Mouse (Mus musculus): ENCODE data around the gene Chmp5. TPM values are rescaled to one million over a fixed set of nuclear protein-coding genes. Genes with fewer than 3 reads are reported as not detected.
A peak's percentile ranks its signal among the peaks of the same experiment; 100 is the strongest.

Gene Chmp5
- total and polyA plus RNA-seq, 2 experiments: 12.0 to 78.5 TPM

GRCm38 (mm10) chr4:40908261-40908969 is 39.8 kb upstream of the Chmp5 start:
- TF ChIP-seq CTCF (IDR thresholded peaks at IDR 0.05; ENCODE audit: low read depth, low read length): no peak
- no peak for TF ChIP-seq POLR2A (IDR thresholded peaks at IDR 0.05; ENCODE audit: extremely low read depth, insufficient read depth, low read length)
- Histone ChIP-seq H3K9ac (ENCODE audit: low read depth, low read length) (peak overlapping the region; percentile 12; the same call in 1 of the 2 replicates), H3K4me3 (ENCODE audit: insufficient read depth, low read depth, low read length) (peak overlapping the region; percentile 7; the same call in 1 of the 2 replicates), H3K79me2 (ENCODE audit: control insufficient read depth, insufficient read depth, low read length) (no peaks in the 10 kb centered on the region), H3K27ac (replicated peaks; ENCODE audit: insufficient read depth, low read depth, low read length) (peak overlapping the region; percentile 43), H3K27me3 (ENCODE audit: control insufficient read depth, insufficient read depth, low read length) (no peaks in the 10 kb centered on the region), H3K4me1 (ENCODE audit: control insufficient read depth, insufficient read depth, low read length) (peaks cover 3% of the 10 kb centered on the region), H3K36me3 (ENCODE audit: control insufficient read depth, insufficient read depth, low read length) (no peaks in the 10 kb centered on the region)
- DNase-seq (ENCODE audit: extremely low read depth, low read depth, low spot score): peak; percentile 92
- 13% methylated on average over 20 of the region's 20 CpGs for WGBS

DNA sequence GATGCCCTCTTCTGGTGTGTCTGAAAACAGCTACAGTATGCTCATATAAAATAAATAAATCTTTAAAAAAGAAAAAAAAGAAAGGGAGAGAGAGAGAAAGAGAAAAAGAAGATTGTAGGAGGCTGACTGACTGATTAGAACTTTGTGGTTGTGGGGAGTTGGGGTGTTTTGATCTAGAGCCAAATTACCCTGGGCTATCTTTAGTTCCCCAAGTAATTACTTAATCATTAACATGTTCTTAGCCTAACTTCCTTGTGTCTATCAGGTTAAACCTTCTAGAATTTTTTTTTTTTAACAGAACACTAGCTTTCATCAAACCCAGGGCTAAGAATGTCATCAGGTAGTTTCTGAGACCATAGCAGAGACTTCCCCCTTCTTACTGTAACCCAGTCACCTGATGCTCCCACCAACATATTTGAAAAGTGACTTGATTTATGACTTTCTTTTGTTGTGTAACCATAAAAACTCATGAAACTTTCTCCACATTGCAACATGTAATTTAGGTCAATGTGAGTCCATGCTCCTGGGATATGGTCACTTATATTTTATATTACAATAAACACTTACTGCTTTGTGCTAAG is 33.8 kb upstream of the Chmp5 start:
- TF ChIP-seq POLR2A (IDR thresholded peaks at IDR 0.05; ENCODE audit: extremely low read depth, insufficient read depth, low read length) (no peak), CTCF (IDR thresholded peaks at IDR 0.05; ENCODE audit: low read depth, low read length) (no peak)
- DNase-seq (ENCODE audit: extremely low read depth, low read depth, low spot score): no peak
- Histone ChIP-seq H3K36me3 (ENCODE audit: control insufficient read depth, insufficient read depth, low read length) (no peaks in the 10 kb centered on the region), H3K27ac (replicated peaks; ENCODE audit: insufficient read depth, low read depth, low read length) (no peak overlapping the region), H3K9ac (ENCODE audit: low read depth, low read length) (no peak overlapping the region), H3K79me2 (ENCODE audit: control insufficient read depth, insufficient read depth, low read length) (no peaks in the 10 kb centered on the region), H3K4me3 (ENCODE audit: insufficient read depth, low read depth, low read length) (no peak overlapping the region), H3K4me1 (ENCODE audit: control insufficient read depth, insufficient read depth, low read length) (no peaks in the 10 kb centered on the region), H3K27me3 (ENCODE audit: control insufficient read depth, insufficient read depth, low read length) (no peaks in the 10 kb centered on the region)

- WGBS: 78% methylated on average over 5 of the region's 5 CpGs
- TF ChIP-seq POLR2A (IDR thresholded peaks at IDR 0.05; ENCODE audit: extremely low read depth, insufficient read depth, low read length) (no peak), CTCF (IDR thresholded peaks at IDR 0.05; ENCODE audit: low read depth, low read length) (no peak)
- DNase-seq (ENCODE audit: extremely low read depth, low read depth, low spot score): no peak
Measured at GRCm38 (mm10) chr4:40915947-40916346, 32.3 kb upstream of the Chmp5 start.

DNA sequence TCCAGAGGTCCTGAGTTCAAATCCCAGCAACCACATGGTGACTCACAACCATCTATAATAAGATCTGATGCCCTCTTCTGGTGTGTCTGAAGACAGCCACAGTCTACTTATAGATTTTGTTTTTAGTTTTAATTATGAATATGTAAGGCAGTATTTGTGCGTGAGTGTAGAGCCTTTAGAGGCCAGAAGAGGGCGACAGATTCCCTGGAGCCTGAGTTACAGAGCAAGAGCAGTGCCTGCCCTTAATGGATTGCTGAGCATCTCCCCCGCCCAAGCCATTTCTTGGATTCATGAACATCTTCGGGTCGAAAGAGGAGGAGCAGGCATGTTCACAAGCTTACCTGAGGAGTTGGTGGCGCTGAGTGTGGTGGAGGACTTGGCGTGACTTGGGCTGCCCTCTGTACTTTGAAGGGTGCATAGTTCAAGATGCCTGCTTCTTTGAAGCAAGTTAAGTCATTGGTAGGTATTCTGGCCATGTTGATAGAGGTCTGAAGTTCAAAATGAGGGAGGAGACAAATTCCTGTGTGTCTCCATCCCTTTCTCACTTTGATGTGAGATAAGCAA is 31.5 kb upstream of the Chmp5 start:
- WGBS: 92% methylated on average over 7 of the region's 7 CpGs

More at GRCm38 (mm10) chr4:40915947-40916346, 32.3 kb upstream of the Chmp5 start:
- no peak overlapping the region for H3K27ac ChIP-seq (replicated peaks; ENCODE audit: insufficient read depth, low read depth, low read length)
- no peaks in the 10 kb centered on the region for H3K4me1 ChIP-seq (ENCODE audit: control insufficient read depth, insufficient read depth, low read length)
- H3K9ac ChIP-seq (ENCODE audit: low read depth, low read length): no peak overlapping the region
- no peaks in the 10 kb centered on the region for H3K36me3 ChIP-seq (ENCODE audit: control insufficient read depth, insufficient read depth, low read length)
- no peak overlapping the region for H3K4me3 ChIP-seq (ENCODE audit: insufficient read depth, low read depth, low read length)
- H3K27me3 ChIP-seq (ENCODE audit: control insufficient read depth, insufficient read depth, low read length): no peaks in the 10 kb centered on the region
- H3K79me2 ChIP-seq (ENCODE audit: control insufficient read depth, insufficient read depth, low read length): no peaks in the 10 kb centered on the region

GRCm38 (mm10) chr4:40919785-40920184 is 28.4 kb upstream of the Chmp5 start, which contains the start of gene Spink4:
TSS of gene Spink4 (plus strand) at chr4:40920052.
- TF ChIP-seq POLR2A (IDR thresholded peaks at IDR 0.05; ENCODE audit: extremely low read depth, insufficient read depth, low read length) (no peak), CTCF (IDR thresholded peaks at IDR 0.05; ENCODE audit: low read depth, low read length) (no peak)
- DNase-seq (ENCODE audit: extremely low read depth, low read depth, low spot score): peak; percentile 19
- Histone ChIP-seq H3K36me3 (ENCODE audit: control insufficient read depth, insufficient read depth, low read length) (no peaks in the 10 kb centered on the region), H3K27me3 (ENCODE audit: control insufficient read depth, insufficient read depth, low read length) (no peaks in the 10 kb centered on the region), H3K79me2 (ENCODE audit: control insufficient read depth, insufficient read depth, low read length) (no peaks in the 10 kb centered on the region), H3K9ac (ENCODE audit: low read depth, low read length) (no peak within 1 kb of the TSS), H3K4me1 (ENCODE audit: control insufficient read depth, insufficient read depth, low read length) (no peaks in the 10 kb centered on the region), H3K4me3 (ENCODE audit: insufficient read depth, low read depth, low read length) (no peak within 1 kb of the TSS), H3K27ac (replicated peaks; ENCODE audit: insufficient read depth, low read depth, low read length) (no peak within 1 kb of the TSS)
- 22% methylated on average over 3 of the region's 3 CpGs for WGBS

More for the DNA sequence above, 31.5 kb upstream of the Chmp5 start:
- H3K4me3 ChIP-seq (ENCODE audit: insufficient read depth, low read depth, low read length): no peak overlapping the region
- no peak overlapping the region for H3K9ac ChIP-seq (ENCODE audit: low read depth, low read length)
- no peaks in the 10 kb centered on the region for H3K36me3 ChIP-seq (ENCODE audit: control insufficient read depth, insufficient read depth, low read length)
- no peaks in the 10 kb centered on the region for H3K79me2 ChIP-seq (ENCODE audit: control insufficient read depth, insufficient read depth, low read length)
- H3K4me1 ChIP-seq (ENCODE audit: control insufficient read depth, insufficient read depth, low read length): no peaks in the 10 kb centered on the region
- DNase-seq (ENCODE audit: extremely low read depth, low read depth, low spot score): no peak
- no peaks in the 10 kb centered on the region for H3K27me3 ChIP-seq (ENCODE audit: control insufficient read depth, insufficient read depth, low read length)
- H3K27ac ChIP-seq (replicated peaks; ENCODE audit: insufficient read depth, low read depth, low read length): no peak overlapping the region
- TF ChIP-seq CTCF (IDR thresholded peaks at IDR 0.05; ENCODE audit: low read depth, low read length) (peak; percentile 7; the same call in 1 of the 2 replicates), POLR2A (IDR thresholded peaks at IDR 0.05; ENCODE audit: extremely low read depth, insufficient read depth, low read length) (no peak)

Data from liver, adult 2 months (tissue).